Mouse (Mus musculus) heart, embryonic 16.5 days (tissue): ENCODE data around the gene Ap1s1. TPM values are rescaled to one million over a fixed set of nuclear protein-coding genes. Genes with fewer than 3 reads are reported as not detected.

Experiments
- ATAC-seq: fragments of 200-750 bp; cut with Nextera tagmentation; replicated peaks from 2 replicates; pipeline ENCODE4 v1.8.0; 2017; ENCODE audit warnings: moderate number of reproducible peaks; ENCODE audit not compliant: insufficient read depth, low FRiP score; ENCODE audit errors: extremely low read depth
- H3K27ac ChIP-seq: fragments of 300-500 bp; sonication (generic); 2 replicates; pipeline ENCODE4 v1.5.1; 2014; ENCODE audit warnings: mild to moderate bottlenecking, low read length, control low read depth, moderate library complexity
- H3K27me3 ChIP-seq: fragments of 300-500 bp; sonication (generic); 2 replicates; pipeline ENCODE4 v1.6.1; 2014; ENCODE audit warnings: low read length, mixed read lengths; ENCODE audit not compliant: control insufficient read depth, insufficient read depth
- H3K36me3 ChIP-seq: fragments of 300-500 bp; sonication (generic); 2 replicates; pipeline ENCODE4 v1.6.1; 2014; ENCODE audit not compliant: control insufficient read depth, insufficient read depth
- H3K4me1 ChIP-seq: fragments of 300-500 bp; sonication (generic); 2 replicates; pipeline ENCODE4 v1.6.1; 2014; ENCODE audit warnings: low read length, mixed read lengths; ENCODE audit not compliant: control insufficient read depth, insufficient read depth
- H3K4me2 ChIP-seq: fragments of 300-500 bp; sonication (generic); 2 replicates; pipeline ENCODE4 v1.6.1; 2014; ENCODE audit warnings: low read depth, mild to moderate bottlenecking, control low read depth, low read length
- H3K4me3 ChIP-seq: fragments of 300-500 bp; sonication (generic); 2 replicates; pipeline ENCODE4 v1.5.1; 2014; ENCODE audit warnings: mild to moderate bottlenecking, control low read depth, low read length
- H3K9ac ChIP-seq: fragments of 300-500 bp; sonication (generic); 2 replicates; pipeline ENCODE4 v1.6.1; 2014; ENCODE audit warnings: low read length, control low read depth
- H3K9me3 ChIP-seq: fragments of 300-500 bp; sonication (generic); replicated peaks from 2 replicates; pipeline ENCODE4 v1.6.1; 2016; ENCODE audit warnings: low read length; ENCODE audit not compliant: control insufficient read depth
- WGBS: fragments of 180-500 bp; shearing (Covaris S2); extraction: QIAGEN DNeasy Blood & Tissue Kit; methylation state at CpG from one replicate; pipeline ENCODE4 v1.1.7; 2014; 5-methylcytosine and 5-hydroxymethylcytosine counted together
- microRNA counts: library from miRNA; unstranded; fragments of <30 nt; microRNA quantifications from one replicate; lab custom pipeline; 2016
- microRNA-seq: library from miRNA; unstranded; fragments of <30 nt; microRNA quantifications from one replicate; pipeline ENCODE4, GENCODE M21; 2017
- polyA plus RNA-seq: library from polyadenylated mRNA; unstranded; fragments of >200 nt; fragmentation: Nextera tagmentation; extraction: Ambion mirVana; gene quantifications from 2 replicates; pipeline ENCODE4 v1.2.1, GENCODE M21; 2015

Ap1s1 gene
- polyA plus RNA-seq, 1 experiment from 2014 or later: 148 TPM

DNA sequence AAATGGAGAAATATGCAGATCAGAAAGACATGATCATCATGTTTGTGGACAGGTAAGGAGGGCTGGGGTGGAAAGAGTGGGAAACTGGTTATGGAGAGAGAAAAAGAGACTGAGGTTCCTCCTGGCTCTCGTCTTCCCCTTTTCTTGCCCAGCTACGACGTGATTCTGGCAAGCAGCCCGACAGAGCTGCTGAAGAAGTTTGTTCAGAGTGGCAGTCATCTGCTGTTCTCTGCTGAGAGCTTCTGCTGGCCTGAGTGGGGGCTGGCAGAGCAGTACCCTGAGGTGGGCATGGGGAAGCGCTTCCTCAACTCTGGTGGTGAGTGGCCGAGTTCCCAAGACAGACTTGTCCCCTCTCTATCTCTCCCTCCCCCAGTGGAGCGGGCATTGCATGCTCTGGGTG is 57.5 kb downstream of the Ap1s1 start:
- H3K36me3 ChIP-seq: peaks cover 27% of the 10 kb centered on the region

DNA sequence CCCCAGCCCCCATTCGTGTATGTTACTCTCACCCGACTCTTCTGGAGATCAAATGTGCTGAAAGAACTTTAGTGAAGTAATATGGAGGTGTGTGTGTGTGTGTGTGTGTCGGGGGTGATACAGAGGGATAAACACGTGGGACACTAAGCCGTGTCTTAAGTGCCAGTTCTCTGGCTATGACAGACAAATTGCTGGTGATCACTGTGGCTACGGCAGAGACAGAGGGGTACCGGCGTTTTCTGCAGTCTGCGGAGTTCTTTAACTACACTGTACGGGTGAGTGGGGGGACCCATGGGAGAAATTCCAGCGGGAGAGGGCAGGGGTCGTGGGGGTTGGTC is 58.0 kb downstream of the Ap1s1 start, which contains the start of gene Znhit1:
Gene Znhit1, minus strand, starts transcription at position 88 of the 338 bp plus-strand sequence.
- Histone ChIP-seq H3K27me3 (no peaks in the 10 kb centered on the region), H3K9me3 (no peaks in the 10 kb centered on the region), H3K4me2 (peak within 1 kb of the TSS; percentile 95), H3K27ac (peak within 1 kb of the TSS; percentile 91), H3K4me3 (peak within 1 kb of the TSS; percentile 81), H3K9ac (peak within 1 kb of the TSS; percentile 92), H3K4me1 (peaks cover 11% of the 10 kb centered on the region), H3K36me3 (peaks cover 27% of the 10 kb centered on the region)
- no peak for ATAC-seq
- WGBS: 7% methylated on average over 12 of the region's 12 CpGs

More for the DNA sequence above, 57.5 kb downstream of the Ap1s1 start:
- WGBS: 49% methylated on average over 7 of the region's 7 CpGs
- Histone ChIP-seq H3K9ac (peak overlapping the region; percentile 92), H3K4me1 (peaks cover 11% of the 10 kb centered on the region), H3K27me3 (no peaks in the 10 kb centered on the region), H3K9me3 (no peaks in the 10 kb centered on the region), H3K4me2 (peak overlapping the region; percentile 95), H3K4me3 (peak overlapping the region; percentile 81), H3K27ac (no peak overlapping the region)
- ATAC-seq: no peak

DNA sequence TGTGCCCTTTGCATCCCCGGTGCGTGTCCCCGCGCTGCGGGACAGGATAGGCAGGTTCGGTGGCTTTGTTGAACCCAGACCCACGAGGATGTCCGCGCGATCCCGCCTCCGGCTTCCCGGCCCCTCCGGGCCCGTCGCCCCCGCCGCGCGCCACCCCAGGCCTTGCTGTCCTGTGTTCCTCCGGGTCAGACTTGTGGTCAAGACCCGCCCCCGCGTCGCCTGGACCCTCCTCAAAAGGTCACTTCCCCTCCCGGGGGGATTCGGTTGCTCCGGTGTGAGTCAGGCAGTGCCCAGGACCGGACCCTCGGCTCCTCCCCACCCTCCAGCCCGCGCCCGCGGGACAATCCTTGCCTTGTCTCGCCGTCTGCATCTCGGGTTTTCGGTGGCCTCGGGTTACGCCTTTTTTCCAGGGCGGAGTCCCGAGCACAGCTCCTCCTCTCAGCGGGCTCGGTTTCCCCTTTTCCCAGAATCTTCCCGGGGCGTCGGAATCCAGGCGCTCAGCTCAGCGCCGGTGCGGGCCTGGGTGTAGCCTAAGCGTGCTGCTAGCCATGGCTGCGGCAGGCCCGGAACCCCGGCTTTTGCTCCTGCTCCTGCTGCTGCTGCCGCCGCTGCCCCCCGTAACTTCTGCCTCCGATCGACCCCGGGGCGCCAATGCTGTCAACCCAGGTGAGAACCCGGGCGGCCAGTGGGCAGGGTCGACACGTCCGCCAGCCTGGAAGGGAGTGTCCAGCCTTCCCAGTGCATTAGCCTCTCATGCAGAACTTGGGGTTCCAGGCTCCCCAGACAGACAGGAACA is 58.6 kb downstream of the Ap1s1 start:
- Histone ChIP-seq H3K4me2 (peak overlapping the region; percentile 95), H3K4me3 (peak overlapping the region; percentile 81), H3K9me3 (no peaks in the 10 kb centered on the region), H3K9ac (peak overlapping the region; percentile 92), H3K27ac (peak overlapping the region; percentile 91), H3K27me3 (no peaks in the 10 kb centered on the region), H3K4me1 (peaks cover 11% of the 10 kb centered on the region), H3K36me3 (peaks cover 26% of the 10 kb centered on the region)
- peak; percentile 61 for ATAC-seq
- under 1% methylated on average over 63 of the region's 67 CpGs for WGBS

DNA sequence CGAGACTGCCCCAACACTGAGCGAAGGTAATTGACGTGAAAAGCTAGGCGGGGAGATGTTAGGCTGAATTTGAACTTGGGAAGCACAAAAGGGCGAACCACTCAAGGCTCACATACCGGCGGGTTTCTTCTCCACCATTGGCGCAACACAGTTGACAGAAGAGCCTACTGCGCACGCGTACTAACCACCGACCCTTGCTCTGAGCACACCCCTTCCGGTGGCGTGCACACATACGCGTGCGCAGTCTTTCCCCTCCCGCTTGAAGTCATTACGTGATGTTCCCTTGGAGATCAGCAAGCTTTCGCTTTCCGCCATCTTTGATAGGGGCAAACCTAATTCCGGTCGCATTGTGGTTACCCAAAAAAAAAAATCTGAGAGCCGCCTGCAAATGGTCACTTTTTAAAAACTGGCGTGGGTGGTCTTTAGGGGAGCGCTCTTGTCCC is 59.2 kb downstream of the Ap1s1 start, which contains the start of gene Plod3:
Gene Plod3, plus strand, starts transcription at position 325 of the 443 bp plus-strand sequence.
- peak; percentile 93 for ATAC-seq
- peak within 1 kb of the TSS; percentile 91 for H3K27ac ChIP-seq
- peaks cover 11% of the 10 kb centered on the region for H3K4me1 ChIP-seq
- peak within 1 kb of the TSS; percentile 81 for H3K4me3 ChIP-seq
- peak within 1 kb of the TSS; percentile 95 for H3K4me2 ChIP-seq
- peak within 1 kb of the TSS; percentile 92 for H3K9ac ChIP-seq
- no peaks in the 10 kb centered on the region for H3K27me3 ChIP-seq
- WGBS: 0% methylated on average over 26 of the region's 26 CpGs
- no peaks in the 10 kb centered on the region for H3K9me3 ChIP-seq
- H3K36me3 ChIP-seq: peaks cover 23% of the 10 kb centered on the region

MicroRNAs encoded within 50 kb of the gene (microRNA counts, 519-probe panel; counts per million panel counts)
- microRNA mmu-miR-702 (lab: Ali Mortazavi, UCI): not detected

Small RNA genes lying within 50 kb of the gene (microRNA-seq; reads per million reads assigned to microRNA genes)
- gene Mir702: 25.5 reads per million, percentile 37 among the genes with 10 or more reads in this experiment

Other genes with a start within 250 kb of the Ap1s1 start
- gene Col26a1, start 162.9 kb downstream of the Ap1s1 start, polyA plus RNA-seq: 9.0 and 10.0 TPM in 2 replicates
- gene Ift22, start 138.0 kb downstream of the Ap1s1 start, polyA plus RNA-seq: 35.9 and 41.4 TPM in 2 replicates
- 214 and 233 TPM in 2 replicates for gene Fis1, start 92.9 kb downstream of the Ap1s1 start, polyA plus RNA-seq
- 6.7 and 7.1 TPM in 2 replicates for gene Cldn15, start 79.5 kb downstream of the Ap1s1 start, polyA plus RNA-seq
- gene Plod3, start 59.1 kb downstream of the Ap1s1 start, polyA plus RNA-seq: 42.2 and 46.2 TPM in 2 replicates
- gene Znhit1, start 58.1 kb downstream of the Ap1s1 start, polyA plus RNA-seq: 74.4 and 80.5 TPM in 2 replicates
- gene Vgf, start 19.7 kb downstream of the Ap1s1 start, polyA plus RNA-seq: 0.09 TPM in 1 of 2 replicates, not detected in the other
- 1.1 and 1.3 TPM in 2 replicates for gene Serpine1, start 26.1 kb upstream of the Ap1s1 start, polyA plus RNA-seq
- 7.1 and 7.2 TPM in 2 replicates for gene Trim56, start 70.1 kb upstream of the Ap1s1 start, polyA plus RNA-seq
- 3.5 TPM in 1 of 2 replicates, not detected in the other for gene Muc3, start 103.2 kb upstream of the Ap1s1 start, polyA plus RNA-seq
- 0.26 and 0.27 TPM in 2 replicates for gene Muc3a, start 166.3 kb upstream of the Ap1s1 start, polyA plus RNA-seq
- gene Ache, start 241.4 kb upstream of the Ap1s1 start, polyA plus RNA-seq: 10.6 and 16.7 TPM in 2 replicates
- gene Ufsp1, start 248.5 kb upstream of the Ap1s1 start, polyA plus RNA-seq: 8.5 TPM in 2 replicates